In the genomic region with DNA sequence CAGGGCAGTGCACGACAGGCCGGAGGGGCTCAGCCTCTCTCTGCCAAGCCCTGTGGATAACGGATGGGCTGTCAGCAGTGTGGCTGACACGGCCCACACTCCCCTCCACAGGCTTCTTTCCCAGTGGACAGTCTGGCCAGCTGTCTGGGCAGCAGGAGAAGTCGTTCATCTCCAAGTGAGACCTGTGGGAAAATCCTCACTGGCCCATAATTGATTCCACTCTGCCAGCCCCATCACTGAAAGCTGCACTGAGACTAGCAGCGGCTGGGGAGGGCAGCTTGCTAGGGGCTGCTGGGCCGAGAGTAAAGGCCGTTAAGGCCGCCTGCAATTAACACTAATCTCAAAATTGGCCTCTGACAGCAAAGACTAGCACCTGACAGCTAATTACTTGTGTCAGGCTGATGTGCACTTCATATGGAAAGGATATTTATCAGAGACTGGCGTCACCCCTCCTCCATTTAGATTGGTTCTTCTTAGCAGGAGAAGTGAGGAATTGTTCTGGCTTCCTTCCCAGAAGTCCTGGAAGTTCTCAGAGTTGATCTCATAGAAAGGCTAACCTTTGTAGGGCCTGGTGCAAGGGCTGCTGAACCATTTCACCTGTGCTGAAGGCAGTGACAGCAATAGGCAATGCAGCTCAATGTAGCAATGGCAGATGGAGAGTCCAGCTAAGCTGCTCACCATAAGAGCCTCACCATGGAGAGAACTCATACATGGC, we compare ENCODE assay signal across 10 mouse cellular contexts.
DNase-seq lines count a peak whose midpoint lies in the region; ATAC-seq and TF ChIP-seq lines count a peak whose summit lies in the region.
"Had no signal": no experiment of that assay in that cellular context is flagged by ENCODE, and none has a peak within 500 bp of the region (broad histone marks: within the 10 kb centered on the region; RNA-seq: fewer than 3 reads in every experiment).

No protein-coding gene starts in this region.

- H3K4me1 ChIP-seq in embryonic facial prominence, embryonic 14.5 days (ENCODE audit: control insufficient read depth, insufficient read depth, low read length), result peaks cover 5% of the 10 kb centered on the region; the same call in 1 of the 2 replicates
- H3K4me1 ChIP-seq in hindbrain, embryonic 14.5 days (replicated peaks; ENCODE audit: control insufficient read depth, insufficient read depth, low read length), result peaks cover 7% of the 10 kb centered on the region; the same call in 1 of the 2 replicates
- no peaks in the 10 kb centered on the region for H3K4me1 ChIP-seq in midbrain, postnatal 0 days (ENCODE audit: insufficient read depth, low read length)

- peak; percentile 30 for DNase-seq in gastrocnemius, adult 2 months
- DNase-seq in gastrocnemius, postnatal 10 days, result no peak
- peak; percentile 75 for DNase-seq in embryonic facial prominence, embryonic 14.5 days (ENCODE audit: low spot score)
- DNase-seq in hindbrain, embryonic 14.5 days (ENCODE audit: low spot score), result peak; percentile 32
- peak; percentile 84 for DNase-seq in midbrain, postnatal 0 days (ENCODE audit: low spot score)
- no peak for DNase-seq in natural killer cell, adult 2 months (ENCODE audit: low spot score in 2 of 2)
- DNase-seq in testis, postnatal 14 days (ENCODE audit: low spot score), result no peak
- no peak for DNase-seq in cerebellum, adult 9-11 months
- DNase-seq: kidney, adult 8-10 months had no signal

- H3K4me3 ChIP-seq in gastrocnemius, adult 2 months, result no peak overlapping the region
- H3K4me3 ChIP-seq in embryonic facial prominence, embryonic 14.5 days (ENCODE audit: low read depth, low read length), result no peak overlapping the region
- H3K4me3 ChIP-seq in hindbrain, embryonic 14.5 days (replicated peaks; ENCODE audit: low read length), result no peak overlapping the region
- no peak overlapping the region for H3K4me3 ChIP-seq in midbrain, postnatal 0 days (ENCODE audit: low read depth, low read length)

- no peaks in the 10 kb centered on the region for H3K27me3 ChIP-seq in embryonic facial prominence, embryonic 14.5 days (replicated peaks; ENCODE audit: control insufficient read depth, insufficient read depth, low read length)
- no peaks in the 10 kb centered on the region for H3K27me3 ChIP-seq in hindbrain, embryonic 14.5 days (ENCODE audit: control insufficient read depth, insufficient read depth, low read length)
- H3K27me3 ChIP-seq in midbrain, postnatal 0 days (ENCODE audit: insufficient read depth, low read length), result no peaks in the 10 kb centered on the region

- no peak overlapping the region for H3K4me2 ChIP-seq in embryonic facial prominence, embryonic 14.5 days (ENCODE audit: low read depth, low read length)
- no peak overlapping the region for H3K4me2 ChIP-seq in hindbrain, embryonic 14.5 days (replicated peaks)
- no peak overlapping the region for H3K4me2 ChIP-seq in midbrain, postnatal 0 days (ENCODE audit: low read depth, low read length, poor library complexity, severe bottlenecking)

- intact Hi-C loops in gastrocnemius, adult 2 months (cut with DNase I), result no loop called here

- ATAC-seq in embryonic facial prominence, embryonic 14.5 days (ENCODE audit: low read depth), result peak; percentile 75
- ATAC-seq in hindbrain, embryonic 14.5 days (ENCODE audit: low FRiP score), result peak; percentile 77
- ATAC-seq in midbrain, postnatal 0 days (ENCODE audit: low FRiP score), result peak; percentile 59; the same call in 1 of the 2 replicates
- ATAC-seq: activated CD4-positive, CD25-positive, alpha-beta regulatory T cell, adult 4 months had no signal

- H3K27ac ChIP-seq in gastrocnemius, adult 2 months, result no peak overlapping the region
- H3K27ac ChIP-seq in embryonic facial prominence, embryonic 14.5 days (replicated peaks; ENCODE audit: low read depth, low read length), result peak overlapping the region; percentile 39; the same call in 1 of the 2 replicates
- H3K27ac ChIP-seq in hindbrain, embryonic 14.5 days, result no peak overlapping the region
- H3K27ac ChIP-seq in midbrain, postnatal 0 days (ENCODE audit: low read depth, low read length), result no peak overlapping the region

- H3K9ac ChIP-seq in embryonic facial prominence, embryonic 14.5 days (ENCODE audit: low read depth, low read length), result no peak overlapping the region
- H3K9ac ChIP-seq in hindbrain, embryonic 14.5 days, result no peak overlapping the region
- no peak overlapping the region for H3K9ac ChIP-seq in midbrain, postnatal 0 days (replicated peaks; ENCODE audit: low read length, poor library complexity, severe bottlenecking)

- 27% methylated on average over 10 of the region's 10 CpGs for WGBS in embryonic facial prominence, embryonic 14.5 days
- WGBS in hindbrain, embryonic 14.5 days, result 18% methylated on average over 10 of the region's 10 CpGs
- WGBS in midbrain, postnatal 0 days, result 41% methylated on average over 10 of the region's 10 CpGs

- H3K9me3 ChIP-seq in embryonic facial prominence, embryonic 14.5 days (ENCODE audit: control insufficient read depth, low read length), result no peaks in the 10 kb centered on the region
- H3K9me3 ChIP-seq in hindbrain, embryonic 14.5 days (ENCODE audit: control insufficient read depth, low read length), result no peaks in the 10 kb centered on the region
- H3K9me3 ChIP-seq in midbrain, postnatal 0 days (ENCODE audit: low read length), result no peaks in the 10 kb centered on the region

- no peaks in the 10 kb centered on the region for H3K36me3 ChIP-seq in embryonic facial prominence, embryonic 14.5 days (ENCODE audit: control insufficient read depth, insufficient read depth, low read length)
- H3K36me3 ChIP-seq in hindbrain, embryonic 14.5 days (replicated peaks; ENCODE audit: control insufficient read depth, insufficient read depth), result no peaks in the 10 kb centered on the region
- no peaks in the 10 kb centered on the region for H3K36me3 ChIP-seq in midbrain, postnatal 0 days (ENCODE audit: insufficient read depth, low read length)

- no peak for TF ChIP-seq CTCF in gastrocnemius, adult 2 months (IDR thresholded peaks at IDR 0.05)
- TF ChIP-seq CTCF in midbrain, postnatal 0 days (IDR thresholded peaks at IDR 0.05), result no peak

Comparison
In these comparisons a context has a peak if more than half of its experiments do, and no peak if none do; other contexts are left out.
1. DNase-seq: peak in gastrocnemius, adult 2 months (single experiment), embryonic facial prominence, embryonic 14.5 days (single experiment), hindbrain, embryonic 14.5 days (single experiment) and midbrain, postnatal 0 days (single experiment); none in gastrocnemius, postnatal 10 days (single experiment), natural killer cell, adult 2 months (0 of 2), testis, postnatal 14 days (single experiment) and cerebellum, adult 9-11 months (single experiment).
2. Peak in every context shown above with its lines, with median percentiles within 50 percentile points of each other: ATAC-seq.